ENCODE assay signal across 17 mouse cellular contexts in genomic region chr12:102167302-102167701, GRCm38 (mm10). TPM values are rescaled to one million over a fixed set of nuclear protein-coding genes. Genes with fewer than 3 reads are reported as not detected.
DNase-seq lines count a peak whose midpoint lies in the region; ATAC-seq and TF ChIP-seq lines count a peak whose summit lies in the region.
"Had no signal": no experiment of that assay in that cellular context is flagged by ENCODE, and none has a peak within 500 bp of the region (broad histone marks: within the 10 kb centered on the region; RNA-seq: fewer than 3 reads in every experiment).

No protein-coding gene starts in this region.

- no peaks in the 10 kb centered on the region for H3K9me3 ChIP-seq in heart, postnatal 0 days (replicated peaks; ENCODE audit: control insufficient read depth, low read length)
- H3K9me3 ChIP-seq in intestine, embryonic 14.5 days (ENCODE audit: control insufficient read depth, low read length): no peaks in the 10 kb centered on the region
- H3K9me3 ChIP-seq in intestine, embryonic 15.5 days: no peaks in the 10 kb centered on the region
- H3K9me3 ChIP-seq: kidney, embryonic 15.5 days; limb, embryonic 13.5 days; neural tube, embryonic 12.5 days had no signal

- H3K27me3 ChIP-seq in heart, postnatal 0 days (ENCODE audit: control insufficient read depth, insufficient read depth, low read length): no peaks in the 10 kb centered on the region
- H3K27me3 ChIP-seq in intestine, embryonic 14.5 days (replicated peaks; ENCODE audit: control insufficient read depth, insufficient read depth, low read length): no peaks in the 10 kb centered on the region
- no peaks in the 10 kb centered on the region for H3K27me3 ChIP-seq in intestine, embryonic 15.5 days (replicated peaks)
- H3K27me3 ChIP-seq: kidney, embryonic 15.5 days; limb, embryonic 13.5 days; neural tube, embryonic 12.5 days had no signal

- no peaks in the 10 kb centered on the region for H3K36me3 ChIP-seq in heart, postnatal 0 days (replicated peaks; ENCODE audit: control insufficient read depth, insufficient read depth, low read length)
- no peaks in the 10 kb centered on the region for H3K36me3 ChIP-seq in intestine, embryonic 14.5 days (ENCODE audit: control insufficient read depth, insufficient read depth, low read length)
- H3K36me3 ChIP-seq in intestine, embryonic 15.5 days: no peaks in the 10 kb centered on the region
- H3K36me3 ChIP-seq: kidney, embryonic 15.5 days; limb, embryonic 13.5 days; neural tube, embryonic 12.5 days had no signal

- DNase-seq in heart, postnatal 0 days (ENCODE audit: low spot score): no peak
- no peak for DNase-seq in heart, adult 11 months
- no peak for DNase-seq in intestine, embryonic 14.5 days (ENCODE audit: low spot score)
- DNase-seq in lung, postnatal 14 days: peak; percentile 55
- DNase-seq in gastrocnemius, adult 8-10 months (ENCODE audit: low spot score in 2 of 2): no peak
- no peak for DNase-seq in gastrocnemius, postnatal 25 days
- DNase-seq: adrenal gland, adult 2 months; cerebellum, adult 11-12 months had no signal

- ATAC-seq in heart, postnatal 0 days (ENCODE audit: insufficient read depth, low read depth): no peak
- ATAC-seq in intestine, embryonic 14.5 days (replicated peaks; ENCODE audit: low FRiP score, low TSS enrichment, low read depth): no peak
- no peak for ATAC-seq in intestine, embryonic 15.5 days
- ATAC-seq: CD4-positive, CD25-positive, alpha-beta regulatory T cell, adult 4 months had no signal

- H3K4me2 ChIP-seq in heart, postnatal 0 days (ENCODE audit: low read depth, low read length): no peak overlapping the region
- H3K4me2 ChIP-seq in intestine, embryonic 14.5 days (ENCODE audit: low read length): no peak overlapping the region
- no peak overlapping the region for H3K4me2 ChIP-seq in intestine, embryonic 15.5 days (replicated peaks)
- H3K4me2 ChIP-seq: kidney, embryonic 15.5 days; limb, embryonic 13.5 days; neural tube, embryonic 12.5 days had no signal

- H3K4me1 ChIP-seq in heart, postnatal 0 days (ENCODE audit: control insufficient read depth, insufficient read depth): no peaks in the 10 kb centered on the region
- H3K4me1 ChIP-seq in intestine, embryonic 14.5 days (replicated peaks; ENCODE audit: control insufficient read depth, insufficient read depth, low read length): no peaks in the 10 kb centered on the region
- H3K4me1 ChIP-seq in intestine, embryonic 15.5 days (replicated peaks): 0 out of 2 replicates have a peak, but pooled peaks cover 3% of the 10 kb centered on the region
- H3K4me1 ChIP-seq: kidney, embryonic 15.5 days; neural tube, embryonic 12.5 days had no signal

- H3K27ac ChIP-seq in heart, postnatal 0 days (ENCODE audit: low read depth): peak overlapping the region; percentile 74
- peak overlapping the region; percentile 70 for H3K27ac ChIP-seq in intestine, embryonic 14.5 days (ENCODE audit: low read depth)
- peak overlapping the region; percentile 65 for H3K27ac ChIP-seq in intestine, embryonic 15.5 days
- H3K27ac ChIP-seq: hindbrain, postnatal 0 days; kidney, embryonic 15.5 days; layer of hippocampus, adult 2 months; neural tube, embryonic 12.5 days had no signal

- no peak for TF ChIP-seq EP300 in heart, postnatal 0 days (IDR thresholded peaks at IDR 0.05; ENCODE audit: low read depth)

- H3K4me3 ChIP-seq in heart, postnatal 0 days (ENCODE audit: low read depth, low read length): no peak overlapping the region
- H3K4me3 ChIP-seq in intestine, embryonic 14.5 days (ENCODE audit: low read depth, low read length): no peak overlapping the region
- H3K4me3 ChIP-seq in intestine, embryonic 15.5 days (replicated peaks): no peak overlapping the region
- H3K4me3 ChIP-seq: kidney, embryonic 15.5 days; layer of hippocampus, adult 2 months; limb, embryonic 13.5 days; neural tube, embryonic 12.5 days had no signal

- TF ChIP-seq CTCF in heart, postnatal 0 days (IDR thresholded peaks at IDR 0.05; ENCODE audit: low read depth): no peak

- H3K9ac ChIP-seq in heart, postnatal 0 days (replicated peaks; ENCODE audit: low read depth, low read length): no peak overlapping the region
- no peak overlapping the region for H3K9ac ChIP-seq in intestine, embryonic 14.5 days (ENCODE audit: low read length)
- H3K9ac ChIP-seq in intestine, embryonic 15.5 days: no peak overlapping the region
- H3K9ac ChIP-seq: kidney, embryonic 15.5 days; limb, embryonic 13.5 days; neural tube, embryonic 12.5 days had no signal

- 55% methylated on average over 5 of the region's 5 CpGs for WGBS in heart, postnatal 0 days
- WGBS in intestine, embryonic 14.5 days: 60% methylated on average over 5 of the region's 5 CpGs
- WGBS in intestine, embryonic 15.5 days: 74% methylated on average over 5 of the region's 5 CpGs

RNA-seq across cellular contexts. Expression of gene Slc24a4, which starts 38.8 kb away (rescaled TPM):
- 0.99 and 4.0 TPM in 2 replicates for total RNA-seq in heart, postnatal 0 days (2014; rRNA removed; ENCODE audit: low replicate concordance)
- 2.2 and 2.3 TPM in 2 replicates for polyA plus RNA-seq in heart, postnatal 0 days (2015; fragmentation: Nextera tagmentation; extraction: Ambion mirVana)
- polyA plus RNA-seq in intestine, embryonic 14.5 days (2014; fragmentation: Nextera tagmentation; extraction: Ambion mirVana): 0.62 and 0.75 TPM in 2 replicates
- polyA plus RNA-seq in intestine, embryonic 15.5 days (2015; fragmentation: Nextera tagmentation; extraction: Ambion mirVana): 0.93 and 1.1 TPM in 2 replicates
- total RNA-seq in gastrocnemius, adult 8-10 months (2022): not detected
- not detected for total RNA-seq in gastrocnemius, postnatal 25 days (2021)
- total RNA-seq: granulocyte monocyte progenitor cell, adult 5-6 weeks; MEL had no signal
- polyA plus RNA-seq: CD4-positive, CD25-positive, alpha-beta regulatory T cell, adult 4 months had no signal
